Mouse (Mus musculus) small intestine, adult 2 months (tissue): Measurements from ENCODE around the gene Tmem120a. TPM values are rescaled to one million over a fixed set of nuclear protein-coding genes. Genes with fewer than 3 reads are reported as not detected.
A peak's percentile ranks its signal among the peaks of the same experiment; 100 is the strongest.

Experiments used
- H3K27ac ChIP-seq: fragments of 200-500 bp; 2 replicates; pipeline ENCODE4 v1.5.1; 2012; ENCODE audit warnings: low read depth, low read length, control low read depth, inconsistent platforms; ENCODE audit not compliant: insufficient read depth
- H3K27me3 ChIP-seq: fragments of 200-500 bp; 2 replicates; pipeline ENCODE4 v1.6.1; 2012; ENCODE audit warnings: mild to moderate bottlenecking, moderate library complexity, low read length, inconsistent platforms; ENCODE audit not compliant: control insufficient read depth, insufficient read depth
- H3K36me3 ChIP-seq: fragments of 200-500 bp; 2 replicates; pipeline ENCODE4 v1.6.1; 2012; ENCODE audit warnings: mild to moderate bottlenecking, low read length, control low read depth, inconsistent platforms; ENCODE audit not compliant: control insufficient read depth, insufficient read depth
- H3K4me1 ChIP-seq: fragments of 200-500 bp; 2 replicates; pipeline ENCODE4 v1.6.1; 2012; ENCODE audit warnings: low read length, inconsistent platforms, mixed read lengths; ENCODE audit not compliant: control insufficient read depth, insufficient read depth, insufficient read length
- H3K4me3 ChIP-seq: fragments of 200-500 bp; 2 replicates; pipeline ENCODE4 v1.5.1; 2012; ENCODE audit warnings: low read depth, mild to moderate bottlenecking, control low read depth, inconsistent platforms, low read length, moderate library complexity
- CTCF ChIP-seq: fragments of 200-500 bp; IDR thresholded peaks from 2 replicates; pipeline ENCODE4 v1.5.1; 2012; ENCODE audit warnings: low read depth, mild to moderate bottlenecking, control low read depth, inconsistent platforms, low read length, moderate library complexity, mixed read lengths; ENCODE audit not compliant: insufficient replicate concordance, insufficient read length; ENCODE audit errors: extremely low read depth
- POLR2A ChIP-seq: fragments of 200-500 bp; IDR thresholded peaks from 2 replicates; pipeline ENCODE4 v1.6.1; 2012; ENCODE audit warnings: low read depth, mild to moderate bottlenecking, control low read depth, inconsistent platforms, low read length, moderate library complexity
- WGBS: fragments of 180-500 bp; shearing (Covaris S2); methylation state at CpG from one replicate; pipeline ENCODE4 v1.1.7; 2018; 5-methylcytosine and 5-hydroxymethylcytosine counted together
- polyA plus RNA-seq: library from polyadenylated mRNA; depleted of rRNA; stranded (reverse); fragments of >200 nt; gene quantifications from 2 replicates; pipeline ENCODE4 v1.2.3, GENCODE M21; 2012

Gene Tmem120a
- polyA plus RNA-seq, 1 experiment, result 261 TPM

GRCm38 (mm10) chr5:135772519-135772918, 28.3 kb upstream of the Tmem120a start:
- WGBS, result 11% methylated on average over 3 of the region's 3 CpGs
- H3K27ac ChIP-seq, result peak overlapping the region; percentile 5; the same call in 1 of the 2 replicates
- H3K4me3 ChIP-seq, result no peak overlapping the region
- no peaks in the 10 kb centered on the region for H3K27me3 ChIP-seq
- TF ChIP-seq POLR2A (no peak), CTCF (no peak)
- H3K4me1 ChIP-seq, result peaks cover 16% of the 10 kb centered on the region; the same call in 1 of the 2 replicates
- no peaks in the 10 kb centered on the region for H3K36me3 ChIP-seq

DNA sequence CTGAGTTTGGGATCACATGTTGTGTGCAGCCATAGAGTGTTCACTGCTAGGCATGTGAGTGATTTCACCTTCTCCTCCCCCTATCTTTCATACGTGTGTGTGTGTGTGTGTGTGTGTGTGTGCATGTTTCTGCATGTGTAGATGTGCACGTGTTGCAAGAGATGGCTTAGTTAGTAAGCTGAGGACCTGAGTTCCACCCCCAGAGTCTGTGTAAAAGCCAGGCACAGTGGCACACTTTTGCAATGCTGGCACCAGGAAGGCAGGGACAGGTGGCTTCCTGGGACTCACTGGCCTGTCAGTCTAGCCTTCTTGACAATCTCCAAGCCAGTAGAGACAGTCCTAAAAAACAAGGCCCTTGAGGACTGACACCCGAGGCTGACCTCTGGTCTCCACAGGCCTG, 20.7 kb upstream of the Tmem120a start:
- Histone ChIP-seq H3K4me1 (peaks cover 3% of the 10 kb centered on the region; the same call in 1 of the 2 replicates), H3K27me3 (no peaks in the 10 kb centered on the region), H3K36me3 (no peaks in the 10 kb centered on the region), H3K4me3 (no peak overlapping the region), H3K27ac (no peak overlapping the region)
- 61% methylated on average over 3 of the region's 3 CpGs for WGBS
- TF ChIP-seq CTCF, result no peak
- TF ChIP-seq POLR2A, result no peak

DNA sequence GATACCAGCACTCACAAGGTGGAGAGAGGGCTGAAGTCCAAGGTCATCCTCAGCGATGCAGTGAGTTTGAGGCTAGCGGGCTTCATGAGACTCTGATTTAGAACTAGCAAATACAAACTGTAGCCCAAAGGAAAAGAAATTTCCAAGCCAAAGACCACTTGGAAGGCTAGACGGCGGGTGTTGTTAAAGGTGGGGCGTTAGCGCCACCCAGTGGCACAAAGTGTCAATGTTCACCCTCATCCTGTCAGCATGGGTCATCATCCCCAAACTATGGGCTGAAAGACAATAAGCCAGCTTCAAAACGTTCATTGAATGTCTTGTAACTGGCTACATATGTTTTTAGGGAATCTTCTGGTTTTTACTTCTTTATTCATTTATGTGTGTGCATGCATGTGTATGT, 19.3 kb upstream of the Tmem120a start:
- TF ChIP-seq CTCF (peak; percentile 98), POLR2A (no peak)
- H3K27ac ChIP-seq, result peak overlapping the region; percentile 57; the same call in 1 of the 2 replicates
- 5% methylated on average over 7 of the region's 7 CpGs for WGBS
- H3K27me3 ChIP-seq, result no peaks in the 10 kb centered on the region
- H3K36me3 ChIP-seq, result no peaks in the 10 kb centered on the region
- H3K4me3 ChIP-seq, result no peak overlapping the region
- H3K4me1 ChIP-seq, result peaks cover 3% of the 10 kb centered on the region; the same call in 1 of the 2 replicates

DNA sequence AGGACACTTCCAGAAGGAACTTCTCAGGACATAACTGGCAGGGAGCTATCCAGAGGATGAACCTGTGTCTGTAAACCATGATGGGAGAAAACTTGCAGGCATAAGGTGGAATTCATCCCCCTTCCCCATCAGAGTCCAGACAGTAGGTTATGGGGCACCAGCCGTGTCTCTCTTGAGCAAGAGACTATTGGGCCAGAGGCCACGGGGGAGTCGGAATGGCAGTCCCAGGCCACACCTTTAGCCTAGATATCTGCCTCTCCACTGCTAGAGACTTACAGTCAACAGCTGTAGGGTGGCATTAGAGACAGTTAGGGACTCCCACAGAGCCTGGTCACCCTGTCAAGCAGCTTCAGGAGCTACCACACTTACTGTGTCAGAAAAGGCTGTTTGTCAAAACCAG, 17.6 kb upstream of the Tmem120a start:
- WGBS, result 49% methylated on average over 3 of the region's 3 CpGs
- H3K36me3 ChIP-seq, result no peaks in the 10 kb centered on the region

DNA sequence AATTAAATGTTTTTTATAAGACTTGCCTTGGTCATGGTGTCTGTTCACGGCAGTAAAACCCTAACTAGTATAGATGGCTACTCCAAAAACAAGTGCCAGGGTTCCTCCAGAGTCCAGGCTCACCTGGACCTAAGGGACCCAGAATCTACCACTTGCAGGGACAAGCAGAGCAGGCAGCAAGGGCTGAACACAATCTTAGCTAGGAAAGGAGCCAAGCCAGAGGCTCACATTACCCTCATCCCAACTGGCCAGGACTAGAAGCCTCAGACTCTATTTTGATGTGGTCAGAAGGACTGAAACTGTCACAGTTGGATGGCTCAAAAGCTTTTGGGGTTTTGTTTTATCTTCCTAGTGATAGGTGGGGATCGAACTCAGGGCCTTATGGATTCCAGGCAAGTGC, 7.3 kb upstream of the Tmem120a start:
- H3K36me3 ChIP-seq, result no peaks in the 10 kb centered on the region
- 74% methylated on average over 2 of the region's 2 CpGs for WGBS
- no peak for TF ChIP-seq POLR2A
- no peak for TF ChIP-seq CTCF

More for the DNA sequence above, 17.6 kb upstream of the Tmem120a start:
- Histone ChIP-seq H3K27ac (no peak overlapping the region), H3K27me3 (no peaks in the 10 kb centered on the region), H3K4me1 (peaks cover 6% of the 10 kb centered on the region; the same call in 1 of the 2 replicates), H3K4me3 (no peak overlapping the region)
- no peak for TF ChIP-seq CTCF
- TF ChIP-seq POLR2A, result no peak

GRCm38 (mm10) chr5:135751041-135751440, 6.8 kb upstream of the Tmem120a start:
- Histone ChIP-seq H3K36me3 (no peaks in the 10 kb centered on the region), H3K4me1 (no peaks in the 10 kb centered on the region; the same call in 1 of the 2 replicates), H3K4me3 (no peak overlapping the region), H3K27me3 (no peaks in the 10 kb centered on the region), H3K27ac (no peak overlapping the region)
- 73% methylated on average over 1 of the region's 1 CpGs for WGBS
- TF ChIP-seq POLR2A (no peak), CTCF (no peak)

More for the DNA sequence above, 7.3 kb upstream of the Tmem120a start:
- Histone ChIP-seq H3K27me3 (no peaks in the 10 kb centered on the region), H3K27ac (no peak overlapping the region), H3K4me3 (no peak overlapping the region), H3K4me1 (no peaks in the 10 kb centered on the region; the same call in 1 of the 2 replicates)

DNA sequence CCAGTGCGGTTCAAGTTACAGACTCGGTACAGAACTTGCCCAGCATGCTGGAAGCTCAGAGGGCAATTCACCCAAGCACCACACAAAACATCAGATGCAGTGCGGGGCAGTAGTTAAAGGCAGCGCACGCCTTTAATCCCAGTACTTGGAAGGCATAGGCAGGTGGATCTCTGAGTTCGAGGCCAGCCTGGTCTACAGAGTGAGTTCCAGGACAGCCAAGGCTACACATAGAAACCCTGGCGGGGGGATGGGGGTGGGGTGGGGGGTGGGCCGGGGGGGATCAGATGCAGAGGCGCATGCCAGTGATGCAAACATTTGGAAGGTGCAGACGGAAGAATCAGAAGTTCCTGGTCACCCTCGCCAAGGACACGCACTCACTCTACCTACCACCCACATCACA, 494 bp upstream of the Tmem120a start:
- TF ChIP-seq POLR2A (no peak), CTCF (no peak)
- Histone ChIP-seq H3K36me3 (peaks cover 19% of the 10 kb centered on the region), H3K4me1 (peaks cover 15% of the 10 kb centered on the region; the same call in 1 of the 2 replicates), H3K27me3 (no peaks in the 10 kb centered on the region), H3K4me3 (peak overlapping the region; percentile 69), H3K27ac (peak overlapping the region; percentile 57)
- 30% methylated on average over 12 of the region's 12 CpGs for WGBS
